Mouse (Mus musculus): ENCODE measurements around the gene Fbxl7. TPM values are rescaled to one million over a fixed set of nuclear protein-coding genes. Genes with fewer than 3 reads are reported as not detected.
A peak's percentile ranks its signal among the peaks of the same experiment; 100 is the strongest.

Fbxl7 gene
- polyA plus RNA-seq, 1 experiment from 2014 or later = 8.0 TPM

GRCm38 (mm10) chr15:26885979-26886378, 9.4 kb downstream of the Fbxl7 start:
- Histone ChIP-seq H3K36me3 (ENCODE audit: control insufficient read depth, insufficient read depth, low read length) (no peaks in the 10 kb centered on the region), H3K4me3 (ENCODE audit: low read length) (no peak overlapping the region), H3K9ac (ENCODE audit: low read depth, low read length) (no peak overlapping the region), H3K27me3 (replicated peaks; ENCODE audit: control insufficient read depth, insufficient read depth, low read length) (no peaks in the 10 kb centered on the region), H3K4me2 (ENCODE audit: low read depth, low read length) (no peak overlapping the region), H3K27ac (ENCODE audit: low read length) (no peak overlapping the region), H3K9me3 (ENCODE audit: control insufficient read depth, low read length) (no peaks in the 10 kb centered on the region), H3K4me1 (ENCODE audit: control insufficient read depth, insufficient read depth, low read length) (peaks cover 8% of the 10 kb centered on the region; the same call in 1 of the 2 replicates)
- 54% methylated on average over 2 of the region's 2 CpGs for WGBS
- ATAC-seq = peak; percentile 80

DNA sequence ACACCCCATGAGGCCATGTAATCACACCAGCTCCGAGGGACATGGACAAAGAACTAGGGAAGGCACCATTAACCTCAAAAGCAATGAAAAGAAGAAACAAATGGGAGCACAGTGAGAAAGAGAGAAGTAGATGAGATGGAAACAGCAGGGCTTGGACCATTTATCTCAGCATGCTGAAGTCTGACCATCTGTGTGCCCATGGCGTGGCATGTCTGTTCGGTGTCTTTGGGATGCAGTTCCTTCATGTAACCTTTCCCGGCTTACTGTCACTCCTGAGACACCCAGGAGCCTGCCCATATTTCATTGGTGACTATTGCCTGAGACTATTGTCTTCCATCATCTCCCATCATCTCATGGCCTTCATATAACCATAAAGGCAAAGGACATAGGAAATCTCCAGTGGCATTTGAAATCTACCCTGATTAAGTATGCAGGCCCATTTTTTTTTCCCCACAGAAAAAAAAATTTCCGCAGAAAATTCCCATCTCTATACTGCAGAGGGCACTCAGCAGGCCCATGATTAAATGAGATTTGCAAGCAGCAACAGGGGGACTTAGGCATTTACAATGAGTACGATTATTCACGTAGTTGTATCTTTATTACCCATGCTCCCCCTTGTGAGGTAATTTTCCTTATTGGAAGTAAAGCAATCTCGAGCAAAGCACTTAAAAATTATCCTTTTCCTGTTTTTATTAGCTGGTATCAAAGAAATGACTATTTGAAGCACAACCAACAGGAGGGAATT, 15.0 kb downstream of the Fbxl7 start:
- no peak overlapping the region for H3K4me2 ChIP-seq (ENCODE audit: low read depth, low read length)
- no peaks in the 10 kb centered on the region for H3K9me3 ChIP-seq (ENCODE audit: control insufficient read depth, low read length)
- H3K4me1 ChIP-seq (ENCODE audit: control insufficient read depth, insufficient read depth, low read length) = peaks cover 6% of the 10 kb centered on the region
- 81% methylated on average over 8 of the region's 8 CpGs for WGBS
- H3K36me3 ChIP-seq (ENCODE audit: control insufficient read depth, insufficient read depth, low read length) = no peaks in the 10 kb centered on the region
- no peak for ATAC-seq
- no peak overlapping the region for H3K27ac ChIP-seq (ENCODE audit: low read length)
- no peak overlapping the region for H3K9ac ChIP-seq (ENCODE audit: low read depth, low read length)
- H3K27me3 ChIP-seq (replicated peaks; ENCODE audit: control insufficient read depth, insufficient read depth, low read length) = no peaks in the 10 kb centered on the region
- H3K4me3 ChIP-seq (ENCODE audit: low read length) = no peak overlapping the region

DNA sequence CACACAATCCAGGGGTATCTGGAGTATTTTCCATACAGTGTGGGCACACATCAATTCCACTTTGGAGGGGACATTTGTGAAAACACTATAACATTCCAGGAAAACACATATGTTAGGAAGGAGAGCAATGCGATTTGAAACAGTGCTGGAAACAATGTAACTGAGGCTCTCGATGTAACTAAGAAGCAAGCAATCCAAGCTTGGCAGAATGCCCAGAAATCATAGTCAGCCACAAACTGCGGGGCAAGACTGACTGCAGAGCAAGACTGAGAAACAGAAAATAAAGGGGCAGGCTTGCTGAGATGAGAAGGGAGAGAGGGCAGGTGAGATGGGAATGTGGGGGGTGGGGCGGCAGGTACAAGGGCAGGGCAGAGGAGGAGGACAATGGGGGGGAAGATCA, 19.7 kb downstream of the Fbxl7 start:
- Histone ChIP-seq H3K4me1 (ENCODE audit: control insufficient read depth, insufficient read depth, low read length) (peaks cover 6% of the 10 kb centered on the region), H3K9ac (ENCODE audit: low read depth, low read length) (no peak overlapping the region), H3K27ac (ENCODE audit: low read length) (no peak overlapping the region), H3K27me3 (replicated peaks; ENCODE audit: control insufficient read depth, insufficient read depth, low read length) (no peaks in the 10 kb centered on the region), H3K9me3 (ENCODE audit: control insufficient read depth, low read length) (no peaks in the 10 kb centered on the region), H3K36me3 (ENCODE audit: control insufficient read depth, insufficient read depth, low read length) (no peaks in the 10 kb centered on the region), H3K4me3 (ENCODE audit: low read length) (no peak overlapping the region), H3K4me2 (ENCODE audit: low read depth, low read length) (no peak overlapping the region)
- ATAC-seq = peak; percentile 88
- WGBS = 13% methylated on average over 4 of the region's 4 CpGs

DNA sequence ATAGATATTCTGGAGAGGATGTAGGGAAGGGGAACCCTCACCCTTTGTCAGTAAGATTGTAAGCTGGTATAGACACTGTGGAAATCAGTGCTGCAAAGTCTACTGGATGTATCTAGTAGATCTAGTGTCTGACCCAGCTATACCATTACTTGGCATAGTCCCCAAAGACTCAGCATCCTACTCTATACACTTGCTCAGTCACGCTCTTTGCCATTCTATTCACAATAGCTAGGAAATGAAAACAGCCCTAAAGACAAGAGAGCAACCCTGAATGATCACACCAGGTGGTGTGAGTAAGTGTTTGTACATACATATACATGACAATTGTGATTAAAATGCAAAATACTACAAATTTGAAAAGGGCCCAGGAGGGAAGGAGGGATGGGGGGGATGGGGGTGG, 23.1 kb downstream of the Fbxl7 start:
- WGBS = 88% methylated on average over 1 of the region's 1 CpGs
- no peak for ATAC-seq
- peaks cover 9% of the 10 kb centered on the region for H3K4me1 ChIP-seq (ENCODE audit: control insufficient read depth, insufficient read depth, low read length)
- H3K27me3 ChIP-seq (replicated peaks; ENCODE audit: control insufficient read depth, insufficient read depth, low read length) = no peaks in the 10 kb centered on the region
- no peak overlapping the region for H3K27ac ChIP-seq (ENCODE audit: low read length)
- H3K4me2 ChIP-seq (ENCODE audit: low read depth, low read length) = no peak overlapping the region
- no peak overlapping the region for H3K4me3 ChIP-seq (ENCODE audit: low read length)
- no peaks in the 10 kb centered on the region for H3K9me3 ChIP-seq (ENCODE audit: control insufficient read depth, low read length)
- no peak overlapping the region for H3K9ac ChIP-seq (ENCODE audit: low read depth, low read length)
- H3K36me3 ChIP-seq (ENCODE audit: control insufficient read depth, insufficient read depth, low read length) = no peaks in the 10 kb centered on the region

GRCm38 (mm10) chr15:26869197-26869596, 26.2 kb downstream of the Fbxl7 start:
- Histone ChIP-seq H3K36me3 (ENCODE audit: control insufficient read depth, insufficient read depth, low read length) (no peaks in the 10 kb centered on the region), H3K9ac (ENCODE audit: low read depth, low read length) (no peak overlapping the region), H3K4me3 (ENCODE audit: low read length) (no peak overlapping the region), H3K4me2 (ENCODE audit: low read depth, low read length) (no peak overlapping the region), H3K4me1 (ENCODE audit: control insufficient read depth, insufficient read depth, low read length) (peaks cover 3% of the 10 kb centered on the region; the same call in 1 of the 2 replicates), H3K27ac (ENCODE audit: low read length) (no peak overlapping the region; the same call in 1 of the 2 replicates), H3K27me3 (replicated peaks; ENCODE audit: control insufficient read depth, insufficient read depth, low read length) (no peaks in the 10 kb centered on the region), H3K9me3 (ENCODE audit: control insufficient read depth, low read length) (no peaks in the 10 kb centered on the region)
- 76% methylated on average over 3 of the region's 3 CpGs for WGBS
- no peak for ATAC-seq

DNA sequence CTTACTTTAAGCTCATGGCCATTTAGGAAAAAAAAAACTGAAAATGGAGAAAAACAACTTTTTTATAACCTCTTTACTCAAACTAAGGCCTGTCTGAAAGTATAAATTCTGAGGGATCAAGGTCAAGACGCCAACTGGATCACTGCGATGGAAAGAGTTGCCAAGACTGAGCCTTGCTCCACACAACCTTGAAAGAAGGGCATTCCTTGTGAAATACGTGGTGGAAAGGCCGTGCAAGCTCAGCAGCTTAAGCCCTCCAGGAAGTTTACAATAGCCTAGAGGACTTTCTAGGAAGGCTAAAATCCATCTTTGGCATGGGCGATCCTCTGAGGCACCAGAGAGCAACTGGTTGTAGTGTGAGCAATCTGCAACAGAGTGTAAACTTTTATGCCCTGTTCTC, 27.9 kb downstream of the Fbxl7 start:
- Histone ChIP-seq H3K27ac (ENCODE audit: low read length) (no peak overlapping the region), H3K4me1 (ENCODE audit: control insufficient read depth, insufficient read depth, low read length) (peaks cover 3% of the 10 kb centered on the region; the same call in 1 of the 2 replicates), H3K4me2 (ENCODE audit: low read depth, low read length) (no peak overlapping the region), H3K36me3 (ENCODE audit: control insufficient read depth, insufficient read depth, low read length) (no peaks in the 10 kb centered on the region), H3K9ac (ENCODE audit: low read depth, low read length) (no peak overlapping the region), H3K9me3 (ENCODE audit: control insufficient read depth, low read length) (no peaks in the 10 kb centered on the region), H3K4me3 (ENCODE audit: low read length) (no peak overlapping the region), H3K27me3 (replicated peaks; ENCODE audit: control insufficient read depth, insufficient read depth, low read length) (no peaks in the 10 kb centered on the region)
- WGBS = 60% methylated on average over 5 of the region's 5 CpGs
- ATAC-seq = no peak

- Histone ChIP-seq H3K9me3 (ENCODE audit: control insufficient read depth, low read length) (no peaks in the 10 kb centered on the region), H3K27me3 (replicated peaks; ENCODE audit: control insufficient read depth, insufficient read depth, low read length) (no peaks in the 10 kb centered on the region), H3K4me1 (ENCODE audit: control insufficient read depth, insufficient read depth, low read length) (no peaks in the 10 kb centered on the region), H3K9ac (ENCODE audit: low read depth, low read length) (no peak overlapping the region), H3K4me2 (ENCODE audit: low read depth, low read length) (no peak overlapping the region), H3K36me3 (ENCODE audit: control insufficient read depth, insufficient read depth, low read length) (no peaks in the 10 kb centered on the region), H3K27ac (ENCODE audit: low read length) (no peak overlapping the region), H3K4me3 (ENCODE audit: low read length) (no peak overlapping the region)
- 78% methylated on average over 2 of the region's 2 CpGs for WGBS
- ATAC-seq = no peak
Observed at GRCm38 (mm10) chr15:26862173-26862572, 33.2 kb downstream of the Fbxl7 start.

DNA sequence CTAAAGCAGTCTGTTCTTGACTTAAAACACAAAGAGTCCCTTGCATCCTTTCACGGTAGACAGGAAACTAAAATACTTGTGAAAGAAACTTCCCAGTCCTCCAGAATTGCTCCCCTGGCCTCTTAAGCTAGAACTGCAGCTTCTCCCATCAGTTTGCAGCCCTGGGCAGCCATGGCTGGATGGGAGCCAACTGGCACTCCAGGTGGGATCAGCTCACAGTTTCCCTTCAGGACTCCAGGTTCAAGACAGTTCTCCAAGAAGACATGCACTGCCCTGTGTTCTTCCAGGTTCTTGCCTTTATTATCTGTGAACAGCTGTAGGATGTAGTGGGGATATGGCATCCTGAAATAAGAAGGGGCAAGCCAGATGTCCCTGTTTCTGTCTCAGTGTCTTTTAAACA, 45.8 kb downstream of the Fbxl7 start:
- Histone ChIP-seq H3K4me3 (ENCODE audit: low read length) (no peak overlapping the region), H3K4me1 (ENCODE audit: control insufficient read depth, insufficient read depth, low read length) (no peaks in the 10 kb centered on the region), H3K27ac (ENCODE audit: low read length) (no peak overlapping the region), H3K9me3 (ENCODE audit: control insufficient read depth, low read length) (no peaks in the 10 kb centered on the region), H3K27me3 (replicated peaks; ENCODE audit: control insufficient read depth, insufficient read depth, low read length) (no peaks in the 10 kb centered on the region), H3K4me2 (ENCODE audit: low read depth, low read length) (no peak overlapping the region), H3K36me3 (ENCODE audit: control insufficient read depth, insufficient read depth, low read length) (no peaks in the 10 kb centered on the region), H3K9ac (ENCODE audit: low read depth, low read length) (no peak overlapping the region)
- no peak for ATAC-seq
- 35% methylated on average over 1 of the region's 1 CpGs for WGBS

DNA sequence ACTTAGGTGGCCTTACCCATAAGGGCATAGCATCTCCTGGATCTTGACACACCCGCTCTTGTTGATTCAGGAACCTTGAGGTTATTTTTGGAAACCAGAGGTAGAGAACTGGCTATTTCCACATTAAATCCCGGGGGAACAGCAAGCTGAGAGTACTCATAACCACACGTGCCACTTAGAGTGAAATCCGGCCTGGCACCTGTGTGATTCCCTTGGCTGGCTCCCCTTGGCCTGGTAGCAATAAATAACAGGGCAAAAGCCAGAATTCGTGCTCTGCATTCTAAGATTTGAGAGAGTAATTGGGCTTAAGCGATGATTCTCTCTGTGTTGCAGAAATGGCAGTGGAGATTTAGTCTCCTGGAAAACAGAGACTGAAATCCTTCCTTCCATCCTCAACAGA, 53.2 kb downstream of the Fbxl7 start:
- Histone ChIP-seq H3K4me1 (ENCODE audit: control insufficient read depth, insufficient read depth, low read length) (no peaks in the 10 kb centered on the region), H3K36me3 (ENCODE audit: control insufficient read depth, insufficient read depth, low read length) (no peaks in the 10 kb centered on the region), H3K9ac (ENCODE audit: low read depth, low read length) (no peak overlapping the region), H3K4me3 (ENCODE audit: low read length) (no peak overlapping the region), H3K9me3 (ENCODE audit: control insufficient read depth, low read length) (no peaks in the 10 kb centered on the region), H3K4me2 (ENCODE audit: low read depth, low read length) (no peak overlapping the region), H3K27ac (ENCODE audit: low read length) (no peak overlapping the region), H3K27me3 (replicated peaks; ENCODE audit: control insufficient read depth, insufficient read depth, low read length) (no peaks in the 10 kb centered on the region)
- no peak for ATAC-seq
- WGBS = 84% methylated on average over 6 of the region's 6 CpGs

- no peak overlapping the region for H3K27ac ChIP-seq (ENCODE audit: low read length)
- no peak overlapping the region for H3K9ac ChIP-seq (ENCODE audit: low read depth, low read length)
- no peaks in the 10 kb centered on the region for H3K4me1 ChIP-seq (ENCODE audit: control insufficient read depth, insufficient read depth, low read length)
- no peaks in the 10 kb centered on the region for H3K9me3 ChIP-seq (ENCODE audit: control insufficient read depth, low read length)
- no peaks in the 10 kb centered on the region for H3K27me3 ChIP-seq (replicated peaks; ENCODE audit: control insufficient read depth, insufficient read depth, low read length)
- WGBS = 96% methylated on average over 1 of the region's 1 CpGs
- ATAC-seq = no peak
- H3K36me3 ChIP-seq (ENCODE audit: control insufficient read depth, insufficient read depth, low read length) = no peaks in the 10 kb centered on the region
- no peak overlapping the region for H3K4me3 ChIP-seq (ENCODE audit: low read length)
- no peak overlapping the region for H3K4me2 ChIP-seq (ENCODE audit: low read depth, low read length)
Observed at GRCm38 (mm10) chr15:26838386-26838785, 57.0 kb downstream of the Fbxl7 start.
